Mouse (Mus musculus): ENCODE measurements at regions not wholly inside any gene's neighbourhood (a gene's known extent, or its start where the extent isn't known, plus 50 kb on each side); places are given as distances from the start of the nearest gene placed in this dataset.

DNA sequence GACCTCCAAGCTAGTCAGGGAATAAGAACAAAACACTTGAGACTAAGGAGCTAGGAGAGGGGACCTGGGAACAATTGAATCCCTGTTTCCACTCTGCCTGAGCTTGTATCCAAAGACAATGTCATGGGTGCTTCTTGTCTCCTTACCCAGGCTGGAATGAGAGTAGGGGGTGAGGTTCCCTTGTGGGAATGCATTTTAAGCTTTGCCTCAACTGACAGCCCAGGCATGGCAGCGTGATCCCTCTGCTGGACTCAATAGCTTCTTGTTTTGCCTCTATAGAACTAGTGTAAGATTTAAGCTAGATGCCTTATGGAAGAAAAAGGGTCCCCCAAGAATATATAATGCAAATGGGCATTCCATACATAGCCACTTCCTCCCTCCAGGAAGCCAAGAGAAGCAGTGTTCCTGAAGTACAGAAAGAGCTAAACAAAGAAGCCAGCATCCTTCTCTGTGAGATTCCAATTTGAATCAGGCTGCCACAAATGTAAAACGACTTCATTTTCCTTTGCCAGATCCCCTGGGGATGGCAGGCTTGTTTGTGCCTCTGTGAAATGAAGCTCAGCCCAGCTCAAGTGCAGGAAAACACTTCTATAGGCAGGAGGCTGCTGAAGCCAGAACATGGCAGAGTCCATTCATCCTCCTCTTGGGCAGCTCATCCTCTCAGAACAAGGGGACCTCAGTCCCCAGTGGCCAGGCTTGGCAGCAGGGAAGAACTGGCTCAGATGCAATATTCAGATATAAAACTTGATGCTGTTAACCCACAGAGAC is 339.3 kb upstream of the Trib2 start:
- no peak for TF ChIP-seq POLR2A (IDR thresholded peaks at IDR 0.05; ENCODE audit: borderline replicate concordance, low read depth, low read length)
- no peak for TF ChIP-seq CTCF (IDR thresholded peaks at IDR 0.05; ENCODE audit: low read depth, low read length)
